Comparison of ENCODE assay signal across 9 mouse cellular contexts in genomic region chr17:46461347-46461746, GRCm38 (mm10). TPM values are rescaled to one million over a fixed set of nuclear protein-coding genes. Genes with fewer than 3 reads are reported as not detected.
DNase-seq lines count a peak whose midpoint lies in the region; ATAC-seq and TF ChIP-seq lines count a peak whose summit lies in the region.
"Had no signal": no experiment of that assay in that cellular context is flagged by ENCODE, and none has a peak within 500 bp of the region (broad histone marks: within the 10 kb centered on the region; RNA-seq: fewer than 3 reads in every experiment).

No protein-coding gene starts in this region.

- TF ChIP-seq CTCF in kidney, postnatal 0 days (IDR thresholded peaks at IDR 0.05; ENCODE audit: low read depth) = peak; percentile 46
- TF ChIP-seq CTCF in midbrain, postnatal 0 days (IDR thresholded peaks at IDR 0.05) = peak; percentile 40
- no peak for TF ChIP-seq CTCF in layer of hippocampus, adult 2 months (conservative IDR thresholded peaks at IDR 0.05)

- H3K36me3 ChIP-seq in heart, embryonic 14.5 days (ENCODE audit: control insufficient read depth, insufficient read depth, low read length) = no peaks in the 10 kb centered on the region
- H3K36me3 ChIP-seq in embryonic facial prominence, embryonic 12.5 days = no peaks in the 10 kb centered on the region
- no peaks in the 10 kb centered on the region for H3K36me3 ChIP-seq in kidney, postnatal 0 days (ENCODE audit: insufficient read depth, low read length)
- H3K36me3 ChIP-seq in midbrain, postnatal 0 days (ENCODE audit: insufficient read depth, low read length) = peaks cover 23% of the 10 kb centered on the region
- H3K36me3 ChIP-seq: G1E had no signal

- no peak for DNase-seq in heart, adult 8-10 months (ENCODE audit: low spot score)
- DNase-seq in kidney, postnatal 0 days (ENCODE audit: low spot score) = peak; percentile 45
- no peak for DNase-seq in midbrain, postnatal 0 days (ENCODE audit: low spot score)
- no peak for DNase-seq in layer of hippocampus, adult 2 months (ENCODE audit: low spot score in 2 of 2)
- DNase-seq in adrenal gland, postnatal 14 days = no peak
- DNase-seq in right cerebral cortex, adult 18-20 months = no peak

- H3K27ac ChIP-seq in heart, embryonic 14.5 days (replicated peaks in 1 of 2; ENCODE audit: control insufficient read depth in 1 of 2, insufficient read depth in 1 of 2, low read depth in 2 of 2, low read length in 2 of 2) = no peak overlapping the region
- no peak overlapping the region for H3K27ac ChIP-seq in embryonic facial prominence, embryonic 12.5 days
- H3K27ac ChIP-seq in kidney, postnatal 0 days = no peak overlapping the region
- H3K27ac ChIP-seq in midbrain, postnatal 0 days (ENCODE audit: low read depth, low read length) = no peak overlapping the region
- no peak overlapping the region for H3K27ac ChIP-seq in layer of hippocampus, adult 2 months

- 11% methylated on average over 8 of the region's 8 CpGs for WGBS in heart, embryonic 14.5 days
- WGBS in embryonic facial prominence, embryonic 12.5 days = 12% methylated on average over 8 of the region's 8 CpGs
- 8% methylated on average over 8 of the region's 8 CpGs for WGBS in kidney, postnatal 0 days
- 30% methylated on average over 8 of the region's 8 CpGs for WGBS in midbrain, postnatal 0 days

- peak overlapping the region; percentile 32 to 43 for H3K4me3 ChIP-seq in heart, embryonic 14.5 days (ENCODE audit: control insufficient read depth in 1 of 2, insufficient read depth in 1 of 2, low read depth in 1 of 2, low read length in 2 of 2)
- H3K4me3 ChIP-seq in embryonic facial prominence, embryonic 12.5 days = peak overlapping the region; percentile 25; the same call in 1 of the 2 replicates
- H3K4me3 ChIP-seq in kidney, postnatal 0 days (replicated peaks; ENCODE audit: low read depth, low read length) = peak overlapping the region; percentile 16; the same call in 1 of the 2 replicates
- H3K4me3 ChIP-seq in midbrain, postnatal 0 days (ENCODE audit: low read depth, low read length) = no peak overlapping the region
- no peak overlapping the region for H3K4me3 ChIP-seq in layer of hippocampus, adult 2 months

- H3K4me2 ChIP-seq in heart, embryonic 14.5 days (ENCODE audit: low read length) = peak overlapping the region; percentile 85
- peak overlapping the region; percentile 49 for H3K4me2 ChIP-seq in embryonic facial prominence, embryonic 12.5 days (replicated peaks)
- peak overlapping the region; percentile 51 for H3K4me2 ChIP-seq in kidney, postnatal 0 days (ENCODE audit: low read length)
- H3K4me2 ChIP-seq in midbrain, postnatal 0 days (ENCODE audit: low read depth, low read length, poor library complexity, severe bottlenecking) = peak overlapping the region; percentile 20

- H3K9me3 ChIP-seq in heart, embryonic 14.5 days (ENCODE audit: control insufficient read depth, low read length) = no peaks in the 10 kb centered on the region
- no peaks in the 10 kb centered on the region for H3K9me3 ChIP-seq in embryonic facial prominence, embryonic 12.5 days
- no peaks in the 10 kb centered on the region for H3K9me3 ChIP-seq in kidney, postnatal 0 days (replicated peaks; ENCODE audit: low read length)
- no peaks in the 10 kb centered on the region for H3K9me3 ChIP-seq in midbrain, postnatal 0 days (ENCODE audit: low read length)
- H3K9me3 ChIP-seq: G1E had no signal

- H3K9ac ChIP-seq in heart, embryonic 14.5 days (ENCODE audit: low read length) = peak overlapping the region; percentile 68
- 0 out of 2 replicates have a peak overlapping the region, but pooled peaks have one; percentile 8 for H3K9ac ChIP-seq in embryonic facial prominence, embryonic 12.5 days
- H3K9ac ChIP-seq in kidney, postnatal 0 days (ENCODE audit: low read depth, low read length) = no peak overlapping the region
- no peak overlapping the region for H3K9ac ChIP-seq in midbrain, postnatal 0 days (replicated peaks; ENCODE audit: low read length, poor library complexity, severe bottlenecking)

- peaks cover 36% of the 10 kb centered on the region for H3K27me3 ChIP-seq in heart, embryonic 14.5 days (ENCODE audit: control insufficient read depth, insufficient read depth, low read length)
- H3K27me3 ChIP-seq in embryonic facial prominence, embryonic 12.5 days = peaks cover 59% of the 10 kb centered on the region
- H3K27me3 ChIP-seq in kidney, postnatal 0 days (ENCODE audit: insufficient read depth, low read length) = peaks cover 24% of the 10 kb centered on the region
- H3K27me3 ChIP-seq in midbrain, postnatal 0 days (ENCODE audit: insufficient read depth, low read length) = no peaks in the 10 kb centered on the region

- ATAC-seq in heart, embryonic 14.5 days (ENCODE audit: insufficient number of reproducible peaks, insufficient read depth, low FRiP score, low read depth) = no peak
- no peak for ATAC-seq in embryonic facial prominence, embryonic 12.5 days (ENCODE audit: insufficient number of reproducible peaks, insufficient read depth, low FRiP score, low TSS enrichment)
- no peak for ATAC-seq in kidney, postnatal 0 days (replicated peaks; ENCODE audit: low FRiP score, low read depth)
- ATAC-seq in midbrain, postnatal 0 days (ENCODE audit: low FRiP score) = no peak

- H3K4me1 ChIP-seq in heart, embryonic 14.5 days (ENCODE audit: control insufficient read depth in 2 of 2, insufficient read depth in 2 of 2, low read length in 2 of 2) = peaks cover 29 to 32% of the 10 kb centered on the region in 2 experiments
- H3K4me1 ChIP-seq in embryonic facial prominence, embryonic 12.5 days = peaks cover 13% of the 10 kb centered on the region
- H3K4me1 ChIP-seq in kidney, postnatal 0 days (replicated peaks; ENCODE audit: insufficient read depth, low read length) = peaks cover 8% of the 10 kb centered on the region; the same call in 1 of the 2 replicates
- no peaks in the 10 kb centered on the region for H3K4me1 ChIP-seq in midbrain, postnatal 0 days (ENCODE audit: insufficient read depth, low read length)

RNA-seq across cellular contexts. Expression of gene Slc22a7, which starts 23.1 kb away (rescaled TPM):
- polyA plus RNA-seq in heart, embryonic 14.5 days (2014; fragmentation: Nextera tagmentation; extraction: Ambion mirVana) = not detected in 2 replicates
- total RNA-seq in heart, adult 8-10 months (2022) = not detected
- polyA plus RNA-seq in embryonic facial prominence, embryonic 12.5 days (2016; fragmentation: Nextera tagmentation; extraction: Ambion mirVana) = not detected in 2 replicates
- polyA plus RNA-seq in kidney, postnatal 0 days (2015; fragmentation: Nextera tagmentation; extraction: Ambion mirVana) = 1.6 and 1.9 TPM in 2 replicates
- total RNA-seq in midbrain, postnatal 0 days (2014; rRNA removed) = 0.93 TPM in 1 of 2 replicates, not detected in the other
- polyA plus RNA-seq in midbrain, postnatal 0 days (2015; fragmentation: Nextera tagmentation; extraction: Ambion mirVana) = 0.20 TPM in 1 of 2 replicates, not detected in the other
- total RNA-seq in layer of hippocampus, adult 2 months (2021) = under 1 TPM in 1 of 2 experiments, not detected in 1; 0.28 TPM
- 0.49 and 14.3 TPM in 2 replicates for total RNA-seq in adrenal gland, postnatal 14 days (2021)
- total RNA-seq: G1E had no signal
- polyA plus RNA-seq: G1E had no signal

RNA-seq across cellular contexts. Expression of gene Ttbk1, which starts 26.1 kb away (rescaled TPM):
- 0.16 and 0.18 TPM in 2 replicates for polyA plus RNA-seq in heart, embryonic 14.5 days (2014; fragmentation: Nextera tagmentation; extraction: Ambion mirVana)
- under 1 TPM; 0.11 to 0.41 (median 0.24) TPM for total RNA-seq in heart, adult 8-10 months (2022)
- 0.88 and 1.3 TPM in 2 replicates for polyA plus RNA-seq in embryonic facial prominence, embryonic 12.5 days (2016; fragmentation: Nextera tagmentation; extraction: Ambion mirVana)
- polyA plus RNA-seq in kidney, postnatal 0 days (2015; fragmentation: Nextera tagmentation; extraction: Ambion mirVana) = 0.10 and 0.11 TPM in 2 replicates
- 46.8 and 50.1 TPM in 2 replicates for total RNA-seq in midbrain, postnatal 0 days (2014; rRNA removed)
- polyA plus RNA-seq in midbrain, postnatal 0 days (2015; fragmentation: Nextera tagmentation; extraction: Ambion mirVana) = 5.4 and 6.1 TPM in 2 replicates
- 100 to 1,000 TPM; 119 to 122 TPM for total RNA-seq in layer of hippocampus, adult 2 months (2021)
- 0.78 and 1.4 TPM in 2 replicates for total RNA-seq in adrenal gland, postnatal 14 days (2021)

RNA-seq across cellular contexts. Expression of gene Crip3, which starts 32.6 kb away (rescaled TPM):
- polyA plus RNA-seq in heart, embryonic 14.5 days (2014; fragmentation: Nextera tagmentation; extraction: Ambion mirVana) = 0.61 and 1.3 TPM in 2 replicates
- 1 to 10 TPM in 1 of 4 experiments, under 1 TPM in 3; 0.54 to 1.0 (median 0.88) TPM for total RNA-seq in heart, adult 8-10 months (2022)
- 1.0 and 1.2 TPM in 2 replicates for polyA plus RNA-seq in embryonic facial prominence, embryonic 12.5 days (2016; fragmentation: Nextera tagmentation; extraction: Ambion mirVana)
- polyA plus RNA-seq in kidney, postnatal 0 days (2015; fragmentation: Nextera tagmentation; extraction: Ambion mirVana) = 0.34 TPM in 2 replicates
- 2.0 and 3.0 TPM in 2 replicates for total RNA-seq in midbrain, postnatal 0 days (2014; rRNA removed)
- 1.5 and 2.1 TPM in 2 replicates for polyA plus RNA-seq in midbrain, postnatal 0 days (2015; fragmentation: Nextera tagmentation; extraction: Ambion mirVana)
- 1 to 10 TPM; 2.4 to 6.3 TPM for total RNA-seq in layer of hippocampus, adult 2 months (2021)
- 1.1 and 1.2 TPM in 2 replicates for total RNA-seq in adrenal gland, postnatal 14 days (2021)
- total RNA-seq: G1E had no signal
- polyA plus RNA-seq: G1E had no signal

RNA-seq across cellular contexts. Expression of gene Dnph1, which starts 35.2 kb away (rescaled TPM):
- polyA plus RNA-seq in heart, embryonic 14.5 days (2014; fragmentation: Nextera tagmentation; extraction: Ambion mirVana) = 25.8 and 26.4 TPM in 2 replicates
- 1 to 10 TPM; 1.7 to 2.2 (median 1.8) TPM for total RNA-seq in heart, adult 8-10 months (2022)
- 58.2 and 63.4 TPM in 2 replicates for polyA plus RNA-seq in embryonic facial prominence, embryonic 12.5 days (2016; fragmentation: Nextera tagmentation; extraction: Ambion mirVana)
- 31.8 and 32.7 TPM in 2 replicates for polyA plus RNA-seq in kidney, postnatal 0 days (2015; fragmentation: Nextera tagmentation; extraction: Ambion mirVana)
- total RNA-seq in midbrain, postnatal 0 days (2014; rRNA removed) = 4.0 and 4.1 TPM in 2 replicates
- 10.2 and 10.4 TPM in 2 replicates for polyA plus RNA-seq in midbrain, postnatal 0 days (2015; fragmentation: Nextera tagmentation; extraction: Ambion mirVana)
- total RNA-seq in layer of hippocampus, adult 2 months (2021) = 1 to 10 TPM; 4.8 to 6.2 TPM
- total RNA-seq in adrenal gland, postnatal 14 days (2021) = 5.3 and 7.8 TPM in 2 replicates

Comparison
In these comparisons a context has a peak if more than half of its experiments do, and no peak if none do; other contexts are left out.
1. H3K4me2 ChIP-seq: peak in every context shown above with its lines; median percentile 85 in heart, embryonic 14.5 days; 51 in kidney, postnatal 0 days; 49 in embryonic facial prominence, embryonic 12.5 days; 20 in midbrain, postnatal 0 days.
2. H3K4me3 ChIP-seq: peak in heart, embryonic 14.5 days (2 of 2), embryonic facial prominence, embryonic 12.5 days (single experiment) and kidney, postnatal 0 days (single experiment); none in midbrain, postnatal 0 days (single experiment) and layer of hippocampus, adult 2 months (single experiment).
3. H3K9ac ChIP-seq: peak in heart, embryonic 14.5 days (single experiment) and embryonic facial prominence, embryonic 12.5 days (single experiment); none in kidney, postnatal 0 days (single experiment) and midbrain, postnatal 0 days (single experiment).
4. RNA of gene Ttbk1, which starts 26.1 kb away (total RNA-seq): 119 to 122 TPM in layer of hippocampus, adult 2 months and 46.8 to 50.1 TPM in midbrain, postnatal 0 days; 0.78 to 1.4 TPM in adrenal gland, postnatal 14 days and 0.11 to 0.41 TPM in heart, adult 8-10 months; every median in the first group is over 10 times any median in the second.